Mouse (Mus musculus) kidney, postnatal 10 days (tissue): ENCODE results near the gene Nfkbie.

Experiments used
- DNase-seq: peaks from one replicate; pipeline ENCODE4 v3.0.0; 2021; ENCODE audit warnings: mixed read lengths

Gene Nfkbie

GRCm38 (mm10) chr17:45555452-45556106 is at the start of gene Nfkbie:
Gene Nfkbie (plus strand): TSS chr17:45555703.
- DNase-seq: peak; percentile 99

DNA sequence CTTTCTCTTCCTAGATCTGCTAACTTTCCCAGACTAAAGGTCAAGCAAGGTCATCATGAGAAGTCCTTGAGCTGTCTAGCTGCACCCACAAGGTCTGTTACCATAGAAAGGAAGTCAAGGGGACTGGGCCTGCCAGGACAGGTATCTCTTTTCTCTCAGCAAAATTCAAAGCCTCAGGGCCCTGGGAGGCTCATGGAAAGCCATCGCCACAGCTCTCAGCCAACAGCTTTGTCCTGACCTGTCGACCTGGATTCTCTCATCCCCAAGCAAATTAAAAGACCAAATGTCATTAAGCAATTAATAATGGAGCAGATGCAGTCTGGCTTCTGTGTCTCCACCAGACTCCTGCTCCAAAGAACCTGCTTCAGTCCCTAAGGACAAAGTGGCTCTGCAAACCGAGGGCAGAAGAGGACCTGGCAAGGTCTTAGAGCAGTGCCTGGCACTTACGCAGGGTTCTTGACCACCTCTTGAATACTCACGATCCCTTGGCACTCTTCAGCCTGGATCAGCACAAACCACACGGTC is 49.5 kb upstream of the Nfkbie start:
- peak; percentile 9 for DNase-seq

- DNase-seq: peak; percentile 98
Measured at GRCm38 (mm10) chr17:45506700-45507189, 48.8 kb upstream of the Nfkbie start, which contains the start of gene Aars2. Gene Aars2 (plus strand): TSS chr17:45506841.

DNA sequence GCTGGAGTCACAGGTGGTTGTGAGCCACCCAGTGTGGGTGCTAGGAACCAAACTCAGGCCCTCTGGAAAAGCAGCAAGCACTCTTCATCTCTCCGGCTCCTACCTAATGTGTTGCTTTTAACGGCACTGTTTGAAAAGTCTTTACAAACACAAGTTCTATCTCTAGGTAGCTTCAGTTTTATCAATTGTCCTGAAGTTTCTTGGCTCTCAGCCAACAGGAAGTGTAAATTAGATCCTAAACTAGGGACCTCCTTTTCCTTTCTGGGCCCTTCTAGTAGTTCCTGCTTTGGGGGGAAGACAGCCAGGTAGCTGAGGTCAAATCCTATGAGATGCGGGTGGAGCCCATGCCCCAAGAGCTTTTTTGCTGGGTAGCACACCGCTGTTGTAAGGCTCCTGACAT is 44.6 kb upstream of the Nfkbie start:
- no peak for DNase-seq

GRCm38 (mm10) chr17:45511757-45512156 is 43.7 kb upstream of the Nfkbie start:
- no peak for DNase-seq

DNA sequence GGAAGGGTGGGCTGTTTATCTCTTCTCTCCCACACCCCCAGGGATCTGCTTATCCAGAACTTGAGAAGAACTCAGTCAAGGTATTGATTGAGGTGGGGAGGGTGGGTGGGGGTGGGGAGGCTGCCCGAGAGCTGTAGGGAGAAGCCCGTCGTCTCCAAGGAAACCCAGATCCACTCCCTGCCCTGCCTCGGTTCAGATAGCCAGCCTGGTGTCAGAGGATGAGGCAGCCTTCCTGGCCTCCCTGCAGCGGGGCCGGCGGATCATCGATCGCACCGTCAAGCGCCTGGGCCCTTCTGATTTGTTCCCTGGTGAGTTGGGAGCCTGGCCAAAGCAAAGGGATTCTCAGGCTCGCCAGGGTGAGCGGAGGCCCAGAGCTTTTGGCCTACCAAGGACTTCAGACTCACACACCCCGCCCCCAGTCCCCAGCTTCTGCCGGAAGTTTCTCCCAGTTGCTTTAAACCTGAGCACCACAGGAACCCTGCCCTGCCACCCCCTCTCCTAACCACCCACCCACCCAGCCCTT is 40.2 kb upstream of the Nfkbie start:
- DNase-seq: no peak

GRCm38 (mm10) chr17:45515806-45516205 is 39.7 kb upstream of the Nfkbie start:
- DNase-seq: no peak

DNA sequence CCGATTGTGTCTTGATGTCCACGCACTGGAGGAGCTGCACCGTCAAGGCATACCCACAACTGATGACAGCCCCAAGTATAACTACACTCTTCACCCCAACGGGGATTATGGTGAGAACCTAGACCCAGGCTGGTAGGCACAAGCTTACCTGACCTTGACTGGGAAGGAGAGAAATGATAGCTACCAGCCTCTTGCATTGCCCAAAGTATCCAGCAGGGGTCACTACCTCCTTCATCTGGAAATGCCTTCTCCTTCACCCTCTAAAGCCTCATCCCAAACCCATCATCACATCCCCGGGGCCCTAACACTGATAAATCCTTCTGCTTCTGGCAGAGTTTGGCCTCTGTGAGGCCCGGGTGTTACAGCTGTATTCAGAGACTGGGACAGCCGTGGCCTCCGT is 39.0 kb upstream of the Nfkbie start:
- DNase-seq: peak; percentile 85

GRCm38 (mm10) chr17:45517135-45517534 is 38.4 kb upstream of the Nfkbie start:
- no peak for DNase-seq

DNA sequence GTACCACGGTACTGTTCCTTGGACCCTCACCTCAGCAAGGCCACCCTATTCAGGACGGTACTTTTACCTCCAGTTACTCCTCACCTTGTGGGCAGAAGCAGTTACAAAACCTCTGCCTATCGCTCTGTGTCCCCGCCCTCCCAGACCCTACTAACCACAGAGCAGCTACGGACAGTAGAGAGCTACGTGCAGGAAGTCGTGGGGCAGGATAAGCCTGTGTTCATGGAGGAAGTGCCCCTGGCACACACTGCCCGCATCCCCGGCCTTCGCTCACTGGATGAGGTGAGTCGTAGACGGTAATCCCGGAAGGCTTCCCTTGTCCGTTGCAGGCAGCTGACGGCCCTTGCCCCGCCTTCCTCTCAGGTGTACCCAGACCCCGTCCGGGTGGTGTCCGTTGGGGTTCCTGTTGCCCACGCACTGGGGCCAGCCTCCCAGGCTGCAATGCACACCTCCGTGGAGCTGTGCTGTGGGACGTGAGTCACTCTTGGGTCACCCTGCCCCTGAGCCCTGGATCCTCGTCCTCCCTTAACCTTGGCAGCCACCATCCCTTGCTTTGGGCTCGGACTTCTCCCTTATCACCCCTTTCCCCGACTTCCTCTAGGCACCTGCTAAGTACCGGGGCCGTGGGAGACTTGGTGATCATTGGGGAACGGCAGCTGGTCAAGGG is 37.8 kb upstream of the Nfkbie start:
- DNase-seq: no peak

DNA sequence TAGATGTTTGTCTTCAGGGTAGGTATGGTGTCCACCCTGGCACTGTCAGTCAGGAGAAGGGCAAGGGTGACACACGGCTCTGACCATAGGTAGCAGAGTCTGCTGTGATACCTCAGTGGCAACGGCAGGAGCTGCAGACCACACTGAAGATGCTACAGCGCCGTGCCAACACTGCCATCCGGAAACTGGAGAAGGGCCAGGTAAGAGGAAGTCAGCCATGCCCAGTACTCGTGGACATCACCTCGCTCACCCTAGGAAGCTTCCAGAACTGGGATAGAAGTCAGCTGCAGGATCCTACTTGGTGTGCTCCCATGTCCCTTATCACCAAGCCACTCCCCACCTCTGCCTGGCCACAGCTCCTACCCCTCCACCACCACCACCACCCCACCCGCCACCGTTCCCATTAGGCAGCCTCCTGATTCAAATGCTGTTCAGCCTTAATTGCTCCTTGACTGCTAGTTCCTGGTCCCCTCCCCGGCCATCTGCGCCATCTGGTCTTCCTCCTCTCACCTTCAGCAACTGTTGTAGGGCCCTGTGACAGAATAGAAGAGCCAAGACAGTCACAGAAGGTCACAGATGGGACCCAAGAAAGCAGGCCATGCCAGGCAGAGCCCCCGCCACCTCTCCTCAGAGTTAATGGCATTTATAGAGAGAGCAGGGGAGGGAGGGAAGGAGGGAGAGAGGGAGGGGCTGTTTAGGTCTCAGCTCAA is 36.6 kb upstream of the Nfkbie start:
- no peak for DNase-seq

- no peak for DNase-seq
Measured at GRCm38 (mm10) chr17:45520136-45520535, 35.4 kb upstream of the Nfkbie start.

DNA sequence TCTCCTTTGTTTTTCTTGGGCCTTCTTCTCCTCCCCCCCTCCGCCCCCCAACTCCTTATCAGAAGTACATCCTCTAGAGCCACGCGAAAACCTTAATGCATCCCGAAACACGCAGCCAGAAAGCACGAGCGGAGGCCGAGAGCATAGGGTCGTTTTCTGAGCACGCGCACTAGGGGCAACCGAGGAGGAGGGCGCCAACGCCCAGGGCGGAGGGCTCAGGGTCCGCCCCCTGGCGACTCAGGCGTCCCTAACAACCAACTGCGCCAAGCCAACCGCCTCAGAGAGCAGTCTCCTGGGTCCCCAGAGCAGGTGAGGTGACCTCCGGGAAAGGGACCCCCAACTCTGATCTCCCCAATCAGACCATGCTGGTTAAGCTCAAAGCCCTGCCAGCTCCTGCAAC is 32.2 kb upstream of the Nfkbie start, which contains the start of gene Tcte1:
Gene Tcte1 (plus strand): TSS at position 172 of the 400 bp plus-strand sequence.
- DNase-seq: peak; percentile 57

GRCm38 (mm10) chr17:45524961-45525360 is 30.5 kb upstream of the Nfkbie start:
- DNase-seq: no peak

GRCm38 (mm10) chr17:45526571-45526970 is 28.9 kb upstream of the Nfkbie start:
- DNase-seq: no peak

DNA sequence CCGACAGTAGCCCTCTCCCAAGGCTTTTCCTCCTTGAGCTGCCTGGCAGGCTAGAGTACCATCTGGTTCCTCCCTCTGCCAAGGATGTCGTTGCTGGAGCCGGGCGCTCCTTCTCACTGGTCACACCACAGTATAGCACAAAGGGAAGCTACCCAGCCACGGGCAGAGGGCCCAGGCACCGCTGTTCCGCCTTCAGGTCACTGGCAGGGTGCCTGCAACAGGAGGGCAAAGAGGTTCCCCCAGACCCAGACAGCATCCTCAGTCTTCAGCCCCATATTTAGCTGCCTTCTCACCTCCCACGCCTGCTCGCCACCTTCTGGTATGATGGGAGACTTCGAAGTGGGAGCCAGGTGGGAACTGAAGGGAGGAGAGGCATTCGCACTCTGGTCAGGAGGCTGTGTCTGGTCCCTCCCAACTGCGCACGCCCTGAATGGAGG is 25.1 kb upstream of the Nfkbie start:
- no peak for DNase-seq

DNA sequence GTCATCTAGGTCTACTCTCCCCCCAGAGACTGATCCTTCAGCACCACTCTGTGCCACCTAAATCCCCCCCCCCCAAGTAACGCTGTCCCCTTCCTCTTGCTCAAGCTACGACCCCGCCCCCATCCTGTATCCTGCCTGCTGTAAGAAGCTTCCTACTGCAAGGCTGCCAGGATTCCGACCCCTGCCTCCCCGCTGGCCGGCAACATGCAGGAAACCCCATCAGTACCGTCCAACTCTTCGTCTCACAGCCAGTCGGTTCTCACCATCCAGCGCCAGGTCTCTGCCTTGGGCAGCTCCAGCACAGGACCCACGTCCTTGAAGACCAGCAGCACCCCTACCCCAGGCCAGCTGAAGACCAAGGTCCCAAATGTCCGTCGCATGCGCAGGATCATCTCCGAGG is 22.6 kb upstream of the Nfkbie start:
- DNase-seq: no peak

DNA sequence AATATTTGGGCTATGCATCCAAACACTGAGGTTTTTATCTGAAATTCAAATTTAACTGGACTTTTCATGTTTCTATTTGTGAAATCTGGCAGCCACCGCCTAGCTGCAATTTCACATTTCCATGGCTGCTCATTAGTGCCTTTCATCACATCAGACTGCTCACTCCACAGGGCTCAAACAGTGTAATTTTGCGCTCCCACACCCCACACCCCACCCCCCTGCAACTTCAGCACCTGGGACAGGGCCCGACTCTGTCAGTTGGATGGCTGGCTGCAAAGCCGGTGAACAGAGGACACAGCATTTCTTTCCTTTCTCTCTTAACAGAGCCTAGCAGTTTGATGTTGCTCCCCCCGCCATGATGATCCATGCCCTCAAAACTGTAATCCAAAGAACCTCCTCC is 19.2 kb upstream of the Nfkbie start:
- DNase-seq: peak; percentile 65

DNA sequence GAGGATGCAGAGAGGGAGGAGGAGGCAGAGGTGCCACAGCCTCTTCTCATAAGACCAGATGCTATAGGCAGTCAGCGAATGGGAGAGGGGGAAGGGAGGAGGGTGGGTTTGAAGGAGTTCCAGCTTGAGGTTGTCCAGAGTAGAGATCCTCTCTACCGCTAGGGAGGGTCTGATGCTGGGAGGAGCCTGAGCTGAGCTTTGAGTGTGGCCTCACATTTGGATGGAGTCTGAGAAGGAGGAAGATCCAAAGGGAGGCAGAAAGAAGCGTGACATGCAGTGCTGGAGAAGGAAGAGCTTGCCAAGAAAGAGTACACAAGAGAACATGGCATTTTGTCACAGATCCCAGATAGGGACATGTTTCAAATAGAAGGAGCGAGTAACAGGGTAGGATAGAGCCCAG is 17.1 kb upstream of the Nfkbie start:
- no peak for DNase-seq

DNA sequence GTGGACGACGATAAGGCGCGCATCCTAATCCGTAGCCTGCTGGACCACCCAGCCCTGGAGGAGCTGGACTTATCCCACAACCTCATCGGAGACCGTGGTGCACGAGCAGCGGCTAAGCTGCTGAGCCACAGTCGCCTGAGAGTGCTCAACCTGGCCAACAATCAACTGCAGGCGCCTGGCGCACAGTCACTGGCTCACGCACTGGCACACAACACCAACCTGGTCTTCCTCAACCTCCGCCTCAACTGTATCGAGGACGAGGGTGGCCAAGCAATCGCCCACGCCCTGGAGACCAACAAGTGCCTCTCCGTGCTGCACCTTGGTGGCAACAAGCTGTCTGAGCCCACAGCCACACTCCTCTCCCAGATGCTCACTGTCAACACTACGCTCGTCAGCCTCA is 15.8 kb upstream of the Nfkbie start:
- no peak for DNase-seq

DNA sequence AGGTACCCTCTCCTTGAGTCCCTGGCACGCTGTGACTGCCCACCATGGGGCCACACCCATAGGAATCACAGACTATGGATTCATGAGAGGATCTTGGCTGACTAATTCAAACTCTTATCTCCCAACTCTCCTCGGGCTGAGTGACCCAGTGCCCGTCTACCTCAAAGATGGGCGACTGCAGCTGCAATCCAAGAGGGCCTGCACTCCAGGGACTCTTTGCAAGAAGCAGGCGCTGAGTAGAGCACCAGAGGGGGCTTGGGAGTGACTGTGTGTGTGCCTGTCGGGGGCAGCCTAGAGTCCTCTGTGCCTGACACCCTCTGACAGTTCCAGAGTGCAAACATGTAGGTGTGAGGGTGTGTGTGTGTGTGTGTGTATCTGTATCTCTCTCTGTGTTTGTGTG is 13.4 kb upstream of the Nfkbie start:
- no peak for DNase-seq

DNA sequence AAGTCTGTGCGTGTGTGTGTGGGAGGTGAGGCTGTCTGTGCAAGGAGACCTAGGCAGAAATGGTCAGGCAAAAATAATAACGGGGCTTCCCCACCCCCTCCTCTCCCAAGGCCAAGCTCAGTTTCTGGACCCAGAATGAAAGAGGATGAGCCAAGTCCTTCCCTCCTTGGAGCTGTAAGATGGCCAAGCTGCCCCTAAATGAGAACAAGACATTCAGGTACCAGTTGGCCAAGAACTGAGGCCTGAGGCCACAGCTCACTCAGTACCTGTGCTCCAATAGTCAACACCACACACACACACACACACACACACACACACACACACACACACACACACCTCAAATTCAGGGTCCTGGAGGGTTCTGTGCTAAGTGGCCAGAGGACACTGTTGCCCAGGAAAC is 12.8 kb upstream of the Nfkbie start:
- DNase-seq: no peak

DNA sequence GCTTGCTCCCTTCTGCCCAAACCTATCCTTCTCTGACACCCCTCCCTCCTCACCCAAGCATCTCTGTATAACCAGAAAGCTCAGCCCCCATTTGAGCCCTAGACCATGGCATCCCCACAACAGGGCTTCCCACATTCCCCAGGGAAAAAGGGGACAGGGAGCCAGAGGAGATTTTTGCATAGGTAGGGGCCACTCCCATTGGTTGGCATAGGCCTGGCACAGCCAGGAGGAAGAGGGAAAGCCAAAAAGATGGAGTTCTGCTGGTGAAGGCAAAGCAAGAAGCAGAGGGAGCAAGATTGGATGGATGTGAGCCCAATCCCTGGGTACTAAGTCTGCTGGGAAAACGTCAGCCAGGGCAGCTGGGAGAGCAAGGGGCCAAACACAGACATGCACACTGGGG is 12.4 kb upstream of the Nfkbie start:
- DNase-seq: no peak
